Mouse (Mus musculus) liver, postnatal 0 days (tissue): ENCODE results near the gene 2010003K11Rik.

Source experiments
- CTCF ChIP-seq: sonication (generic); IDR thresholded peaks from 2 replicates; pipeline ENCODE4 v1.5.1; 2016; ENCODE audit warnings: antibody characterized with exemption, low read depth
- EP300 ChIP-seq: IDR thresholded peaks from 2 replicates; pipeline ENCODE4 v1.6.1; 2016; ENCODE audit warnings: antibody characterized with exemption, low read depth, mild to moderate bottlenecking

DNA sequence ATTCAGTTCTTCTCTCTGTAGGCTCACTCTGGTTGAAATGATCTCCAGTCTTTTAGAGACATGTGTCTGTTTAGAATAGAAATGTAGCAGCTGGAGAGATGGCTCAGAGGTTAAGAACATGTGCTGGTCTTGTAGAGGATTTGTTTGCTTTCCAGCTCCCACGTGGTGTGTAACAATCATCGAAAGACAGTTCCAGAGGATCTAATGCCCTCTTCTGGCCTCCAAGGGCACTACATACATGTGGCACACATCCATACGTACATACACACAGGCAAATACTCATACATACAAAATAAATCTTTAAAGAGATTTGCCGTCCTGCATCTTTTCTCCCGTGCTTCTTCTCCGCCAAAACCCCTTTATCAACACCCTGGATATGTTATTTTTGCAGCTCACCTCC is 41.9 kb upstream of the 2010003K11Rik start:
- TF ChIP-seq CTCF (peak; percentile 51), EP300 (no peak)
